Mouse (Mus musculus) layer of hippocampus, postnatal 10 days (tissue): ENCODE data around the gene Cfap97d2. TPM values are rescaled to one million over a fixed set of nuclear protein-coding genes. Genes with fewer than 3 reads are reported as not detected.

Source experiments
- DNase-seq, 2 experiments: peaks; one replicate each; pipeline ENCODE4 v3.0.0; 2021; ENCODE audit warnings: low spot score in 2 of 2
- total RNA-seq, 2 experiments: library from RNA; stranded (reverse); gene quantifications; 2 replicates each; pipeline ENCODE4 v1.2.3; 2021

Cfap97d2 gene
- total RNA-seq, 2 experiments from 2014 or later = 1.8 to 2.3 TPM

GRCm38 (mm10) chr8:13687101-13687717 lies 18.5 kb upstream of the Cfap97d2 start:
- DNase-seq = no peak

- no peak for DNase-seq
Measured at GRCm38 (mm10) chr8:13687941-13688340, 17.7 kb upstream of the Cfap97d2 start.

GRCm38 (mm10) chr8:13688461-13688860 lies 17.2 kb upstream of the Cfap97d2 start:
- no peak for DNase-seq

GRCm38 (mm10) chr8:13689331-13689730 lies 16.4 kb upstream of the Cfap97d2 start:
- DNase-seq = no peak

- no peak for DNase-seq
Measured at GRCm38 (mm10) chr8:13692302-13693066, 13.2 kb upstream of the Cfap97d2 start.

- no peak for DNase-seq
Measured at GRCm38 (mm10) chr8:13694735-13695134, 11.0 kb upstream of the Cfap97d2 start.

- DNase-seq = no peak
Measured at GRCm38 (mm10) chr8:13695203-13695867, 10.4 kb upstream of the Cfap97d2 start.

GRCm38 (mm10) chr8:13696157-13696556 lies 9.5 kb upstream of the Cfap97d2 start:
- DNase-seq = no peak

- no peak for DNase-seq
Measured at GRCm38 (mm10) chr8:13697196-13697595, 8.5 kb upstream of the Cfap97d2 start.

GRCm38 (mm10) chr8:13697681-13698080 lies 8.0 kb upstream of the Cfap97d2 start:
- peak in 1 of 2 experiments; percentile 37 for DNase-seq

- DNase-seq = no peak
Measured at GRCm38 (mm10) chr8:13698281-13698680, 7.4 kb upstream of the Cfap97d2 start.

- DNase-seq = no peak
Measured at GRCm38 (mm10) chr8:13699323-13699949, 6.3 kb upstream of the Cfap97d2 start.

GRCm38 (mm10) chr8:13702755-13703154 lies 2.9 kb upstream of the Cfap97d2 start:
- no peak for DNase-seq

- no peak for DNase-seq
Measured at GRCm38 (mm10) chr8:13703756-13704155, 1.9 kb upstream of the Cfap97d2 start.

GRCm38 (mm10) chr8:13704301-13704700 lies 1.4 kb upstream of the Cfap97d2 start:
- no peak for DNase-seq

GRCm38 (mm10) chr8:13706918-13707317 lies 1.2 kb downstream of the Cfap97d2 start:
- no peak for DNase-seq

- DNase-seq = no peak
Measured at GRCm38 (mm10) chr8:13708514-13708913, 2.8 kb downstream of the Cfap97d2 start.

- DNase-seq = no peak
Measured at GRCm38 (mm10) chr8:13718980-13719379, 13.3 kb downstream of the Cfap97d2 start.

GRCm38 (mm10) chr8:13725722-13726121 lies 20.0 kb downstream of the Cfap97d2 start:
- DNase-seq = peak; percentile 30 to 49

GRCm38 (mm10) chr8:13727469-13728094 lies 21.9 kb downstream of the Cfap97d2 start:
- DNase-seq = no peak

- peak; percentile 15 to 24 for DNase-seq
Measured at GRCm38 (mm10) chr8:13740323-13740770, 34.7 kb downstream of the Cfap97d2 start.
